Mouse (Mus musculus) MEL (cell line): ENCODE data around the gene Dqx1. TPM values are rescaled to one million over a fixed set of nuclear protein-coding genes. Genes with fewer than 3 reads are reported as not detected.

ENCODE experiments used
- DNase-seq: peaks from one replicate; pipeline ENCODE4 v3.0.0; 2011; ENCODE audit warnings: low read depth, low spot score
- H3K27ac ChIP-seq: 2 replicates; pipeline ENCODE4 v1.5.1; 2012; ENCODE audit warnings: low read depth, mild to moderate bottlenecking, control low read depth, low read length, moderate library complexity; ENCODE audit not compliant: control insufficient read depth
- H3K27me3 ChIP-seq, 2 experiments: fragments of 150-350 bp in 1 of 2; sonication (generic) in 1 of 2; 2 replicates each; pipeline ENCODE4 v1.6.1; 2012; ENCODE audit warnings: low read length in 2 of 2, mild to moderate bottlenecking in 2 of 2, improper control_type of control experiment in 1 of 2, moderate library complexity in 1 of 2; ENCODE audit not compliant: insufficient read depth in 2 of 2, control insufficient read depth in 1 of 2
- H3K36me3 ChIP-seq, 2 experiments: 2 replicates each; pipeline ENCODE4 v1.6.1; 2012 to 2014; ENCODE audit warnings: low read length in 2 of 2, improper control_type of control experiment in 1 of 2, inconsistent platforms in 1 of 2, mild to moderate bottlenecking in 1 of 2; ENCODE audit not compliant: insufficient read depth in 2 of 2, control insufficient read depth in 1 of 2
- H3K4me1 ChIP-seq, 2 experiments: fragments of 150-350 bp in 1 of 2; sonication (generic) in 1 of 2; 2 replicates each; pipeline ENCODE4 v1.6.1; 2012; ENCODE audit warnings: low read length in 2 of 2, improper control_type of control experiment in 1 of 2, mild to moderate bottlenecking in 1 of 2; ENCODE audit not compliant: insufficient read depth in 2 of 2, control insufficient read depth in 1 of 2
- H3K4me3 ChIP-seq, 2 experiments: fragments of 150-350 bp in 1 of 2; sonication (generic) in 1 of 2; 2 replicates each; pipeline ENCODE4 v1.5.1; 2012; ENCODE audit warnings: low read depth in 2 of 2, low read length in 2 of 2, mild to moderate bottlenecking in 2 of 2, moderate library complexity in 2 of 2, control low read depth in 1 of 2, improper control_type of control experiment in 1 of 2; ENCODE audit not compliant: control insufficient read depth in 1 of 2, insufficient read depth in 1 of 2
- H3K79me2 ChIP-seq: 2 replicates; pipeline ENCODE4 v1.6.1; 2012; ENCODE audit warnings: mild to moderate bottlenecking, low read length, moderate library complexity; ENCODE audit not compliant: control insufficient read depth, poor library complexity, insufficient read depth
- H3K9ac ChIP-seq: 2 replicates; pipeline ENCODE4 v1.6.1; 2012; ENCODE audit warnings: low read depth, mild to moderate bottlenecking, control low read depth, low read length, moderate library complexity; ENCODE audit not compliant: control insufficient read depth, poor library complexity, severe bottlenecking
- H3K9me3 ChIP-seq: fragments of 150-350 bp; sonication (generic); replicated peaks from 2 replicates; pipeline ENCODE4 v1.6.1; 2012; ENCODE audit warnings: mild to moderate bottlenecking, low read length, improper control_type of control experiment, moderate library complexity; ENCODE audit not compliant: insufficient read depth
- CHD2 ChIP-seq: IDR thresholded peaks from 2 replicates; pipeline ENCODE4 v1.6.1; 2011; ENCODE audit warnings: low read length, improper control_type of control experiment
- CTCF ChIP-seq, 3 experiments: IDR thresholded peaks in 2 of 3; conservative IDR thresholded peaks in 1 of 3; 2 replicates each; pipeline ENCODE4 v1.5.1; 2011 to 2012; ENCODE audit warnings: low read length in 3 of 3, low read depth in 2 of 3, mild to moderate bottlenecking in 2 of 3, improper control_type of control experiment in 1 of 3, inconsistent platforms in 1 of 3, mixed read lengths in 1 of 3, moderate library complexity in 1 of 3; ENCODE audit not compliant: control insufficient read depth in 1 of 3, insufficient read depth in 1 of 3, poor library complexity in 1 of 3, severe bottlenecking in 1 of 3
- ELF1 ChIP-seq: IDR thresholded peaks from 2 replicates; pipeline ENCODE4 v1.6.1; 2014; ENCODE audit warnings: low read depth, mild to moderate bottlenecking, inconsistent platforms, low read length, improper control_type of control experiment, moderate library complexity
- EP300 ChIP-seq, 2 experiments: IDR thresholded peaks; 2 replicates each; pipeline ENCODE4 v1.6.1; 2011; ENCODE audit warnings: improper control_type of control experiment in 2 of 2, low read length in 2 of 2, low read depth in 1 of 2, mild to moderate bottlenecking in 1 of 2
- ETS1 ChIP-seq: IDR thresholded peaks from 2 replicates; pipeline ENCODE4 v1.6.1; 2012; ENCODE audit warnings: low read depth, mild to moderate bottlenecking, inconsistent platforms, low read length, improper control_type of control experiment, moderate library complexity
- GABPA ChIP-seq: IDR thresholded peaks from 2 replicates; pipeline ENCODE4 v1.6.1; 2012; ENCODE audit warnings: low read depth, mild to moderate bottlenecking, inconsistent platforms, low read length, improper control_type of control experiment, moderate library complexity
- GATA1 ChIP-seq: IDR thresholded peaks from 2 replicates; pipeline ENCODE4 v1.6.1; 2011; ENCODE audit warnings: low read depth, low read length, improper control_type of control experiment
- MAFK ChIP-seq: IDR thresholded peaks from 2 replicates; pipeline ENCODE4 v1.6.1; 2011; ENCODE audit warnings: low read depth, mild to moderate bottlenecking, low read length, improper control_type of control experiment, borderline replicate concordance
- MAX ChIP-seq: IDR thresholded peaks from 2 replicates; pipeline ENCODE4 v1.6.1; 2011; ENCODE audit warnings: low read length, improper control_type of control experiment
- MXI1 ChIP-seq: IDR thresholded peaks from 2 replicates; pipeline ENCODE4 v1.6.1; 2011; ENCODE audit warnings: mild to moderate bottlenecking, low read depth, low read length, improper control_type of control experiment
- MYC ChIP-seq: IDR thresholded peaks from 2 replicates; pipeline ENCODE4 v1.6.1; 2011; ENCODE audit warnings: low read depth, mild to moderate bottlenecking, low read length, improper control_type of control experiment, moderate library complexity
- NELFE ChIP-seq: IDR thresholded peaks from 2 replicates; pipeline ENCODE4 v1.6.1; 2011; ENCODE audit warnings: low read depth, low read length, improper control_type of control experiment
- NRF1 ChIP-seq: IDR thresholded peaks from 2 replicates; pipeline ENCODE4 v1.6.1; 2014; ENCODE audit warnings: low read depth, mild to moderate bottlenecking, inconsistent platforms, low read length, improper control_type of control experiment, moderate library complexity; ENCODE audit not compliant: poor library complexity, insufficient read depth, severe bottlenecking
- POLR2A ChIP-seq, 2 experiments: IDR thresholded peaks; 2 replicates each; pipeline ENCODE4 v1.6.1; 2011 to 2012; ENCODE audit warnings: low read length in 2 of 2, mild to moderate bottlenecking in 2 of 2, control low read depth in 1 of 2, improper control_type of control experiment in 1 of 2, low read depth in 1 of 2, moderate library complexity in 1 of 2; ENCODE audit not compliant: control insufficient read depth in 1 of 2, insufficient read depth in 1 of 2, poor library complexity in 1 of 2
- POLR2AphosphoS5 ChIP-seq: IDR thresholded peaks from 2 replicates; pipeline ENCODE4 v1.6.1; 2012; ENCODE audit warnings: low read depth, borderline replicate concordance, mild to moderate bottlenecking, inconsistent platforms, low read length, moderate library complexity, mixed read lengths
- RCOR1 ChIP-seq: IDR thresholded peaks from 2 replicates; pipeline ENCODE4 v1.6.1; 2012; ENCODE audit warnings: low read depth, mild to moderate bottlenecking, inconsistent platforms, low read length, improper control_type of control experiment
- TAL1 ChIP-seq: IDR thresholded peaks from 2 replicates; pipeline ENCODE4 v1.6.1; 2012; ENCODE audit warnings: mild to moderate bottlenecking, inconsistent platforms, low read length, moderate library complexity, mixed read lengths
- TBP ChIP-seq: IDR thresholded peaks from 2 replicates; pipeline ENCODE4 v1.8.0; 2011; ENCODE audit warnings: low read depth, low read length, improper control_type of control experiment
- USF2 ChIP-seq, 2 experiments: IDR thresholded peaks; 2 replicates each; pipeline ENCODE4 v1.6.1; 2011 to 2012; ENCODE audit warnings: improper control_type of control experiment in 2 of 2, low read length in 2 of 2, borderline replicate concordance in 1 of 2, inconsistent platforms in 1 of 2, low read depth in 1 of 2, mild to moderate bottlenecking in 1 of 2; ENCODE audit not compliant: insufficient read depth in 1 of 2
- ZMIZ1 ChIP-seq: IDR thresholded peaks from 2 replicates; pipeline ENCODE4 v1.6.1; 2012; ENCODE audit warnings: low read depth, mild to moderate bottlenecking, inconsistent platforms, low read length, improper control_type of control experiment, moderate library complexity
- polyA plus RNA-seq, 2 experiments: library from polyadenylated mRNA; stranded (reverse) in 1 of 2; unstranded in 1 of 2; fragments of >175 nt in 1 of 2; fragments of >200 nt in 1 of 2; gene quantifications; 2 replicates each; pipeline versions ENCODE4 v1.2.1 to v1.2.4; 2012; ENCODE audit warnings: low replicate concordance in 2 of 2, low read depth in 1 of 2; ENCODE audit not compliant: insufficient read length in 2 of 2, insufficient read depth in 1 of 2, missing spikeins in 1 of 2
- total RNA-seq: library from RNA; depleted of rRNA; stranded (reverse); fragments of 300-350 nt; gene quantifications from 2 replicates; pipeline ENCODE4 v1.2.3, GENCODE M21; 2012

Gene Dqx1
- total and polyA plus RNA-seq, 3 experiments, result 1.3 to 3.4 TPM; not detected in 1

GRCm38 (mm10) chr6:83010010-83010409 lies 47.6 kb upstream of the Dqx1 start (continued):
- peak; percentile 19; the same call in 1 of the 2 replicates for TF ChIP-seq POLR2AphosphoS5
- TF ChIP-seq TAL1, result no peak

DNA sequence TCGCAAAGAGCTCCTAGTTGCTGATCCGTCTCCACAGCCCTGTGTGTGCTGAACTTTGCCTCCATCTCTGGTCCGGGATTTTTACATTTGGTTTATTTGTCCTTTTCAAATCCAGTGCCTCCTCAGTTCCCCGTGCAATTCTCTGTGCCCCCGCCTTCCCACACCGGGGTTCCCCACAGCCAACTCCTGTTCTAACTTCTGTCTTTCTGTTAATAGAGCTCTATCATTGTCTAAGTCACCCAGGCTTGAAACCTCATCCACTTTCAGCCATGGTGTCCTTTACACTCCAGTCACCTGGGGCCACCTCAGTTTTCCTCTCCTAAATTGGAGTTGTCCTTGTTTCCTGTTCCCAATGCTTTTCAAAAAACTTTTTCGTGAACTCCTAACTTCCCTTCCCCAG lies 46.4 kb upstream of the Dqx1 start:
- peak overlapping the region; percentile 40 for H3K27ac ChIP-seq
- peaks cover 3% of the 10 kb centered on the region for H3K79me2 ChIP-seq
- H3K4me1 ChIP-seq, result peaks cover 42 to 53% of the 10 kb centered on the region in 2 experiments

DNA sequence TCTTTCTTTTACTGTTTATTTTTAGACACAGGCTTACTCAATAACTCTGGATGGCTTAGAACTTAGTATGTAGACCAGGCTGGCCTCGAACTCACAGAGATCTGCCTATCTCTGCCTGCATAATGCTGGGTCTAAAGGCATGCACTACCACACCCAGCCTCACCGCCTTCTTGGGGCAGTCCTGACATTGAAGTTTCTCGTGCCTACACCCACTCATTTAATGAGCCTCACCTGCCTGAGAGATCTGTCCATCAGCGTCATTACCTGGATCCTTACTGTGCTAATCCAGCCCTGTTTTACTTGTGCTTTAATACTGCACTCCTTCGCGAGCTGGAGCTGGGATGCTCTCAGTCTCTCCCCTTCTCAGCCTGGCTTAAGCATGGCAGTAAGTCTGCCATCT lies 45.9 kb upstream of the Dqx1 start:
- H3K4me1 ChIP-seq, result peaks cover 42 to 56% of the 10 kb centered on the region in 2 experiments
- no peak overlapping the region for H3K4me3 ChIP-seq
- no peak overlapping the region; the same call in 1 of the 2 replicates for H3K9ac ChIP-seq
- no peaks in the 10 kb centered on the region for H3K27me3 ChIP-seq
- H3K9me3 ChIP-seq, result no peaks in the 10 kb centered on the region
- DNase-seq, result peak; percentile 51
- H3K79me2 ChIP-seq, result peaks cover 3% of the 10 kb centered on the region
- H3K27ac ChIP-seq, result peak overlapping the region; percentile 40
- no peak for TF ChIP-seq MAX
- TF ChIP-seq ELF1, result no peak
- TF ChIP-seq GATA1, result no peak
- TF ChIP-seq RCOR1, result no peak
- no peak for TF ChIP-seq NRF1
- H3K36me3 ChIP-seq, result peaks cover 0 to 53% of the 10 kb centered on the region in 2 experiments; a peak in 2 of 4 replicates

More for the DNA sequence above, 46.4 kb upstream of the Dqx1 start:
- peak; percentile 47 for DNase-seq
- H3K9me3 ChIP-seq, result no peaks in the 10 kb centered on the region
- H3K4me3 ChIP-seq, result no peak overlapping the region; a peak in 1 of 4 replicates
- peak overlapping the region; percentile 16 for H3K9ac ChIP-seq
- H3K36me3 ChIP-seq, result peaks cover 0 to 53% of the 10 kb centered on the region in 2 experiments; a peak in 2 of 4 replicates
- peak; percentile 98 for TF ChIP-seq ZMIZ1
- no peak for TF ChIP-seq USF2 (IDR thresholded peaks at IDR 0.05; ENCODE audit: borderline replicate concordance in 1 of 2, insufficient read depth in 1 of 2, low read depth in 1 of 2, low read length in 2 of 2)
- TF ChIP-seq TBP, result peak; percentile 73
- TF ChIP-seq ETS1, result peak; percentile 34; the same call in 1 of the 2 replicates
- no peak for TF ChIP-seq MYC
- no peak for TF ChIP-seq GABPA
- no peak for TF ChIP-seq CHD2
- no peak for TF ChIP-seq RCOR1
- TF ChIP-seq MAFK, result no peak
- no peak for TF ChIP-seq CTCF (IDR thresholded peaks at IDR 0.05 in 2 of 3, conservative IDR thresholded peaks at IDR 0.05 in 1 of 3; ENCODE audit: control insufficient read depth in 1 of 3, insufficient read depth in 1 of 3, low read depth in 2 of 3, low read length in 3 of 3, poor library complexity in 1 of 3, severe bottlenecking in 1 of 3)
- peak in 1 of 2 experiments; percentile 51; a peak in 1 of 4 replicates for TF ChIP-seq POLR2A (IDR thresholded peaks at IDR 0.05; ENCODE audit: control insufficient read depth in 1 of 2, insufficient read depth in 1 of 2, low read depth in 1 of 2, low read length in 2 of 2, poor library complexity in 1 of 2)
- TF ChIP-seq NELFE, result peak; percentile 15; the same call in 1 of the 2 replicates
- no peak for TF ChIP-seq POLR2AphosphoS5
- no peak for TF ChIP-seq EP300 (IDR thresholded peaks at IDR 0.05; ENCODE audit: low read depth in 1 of 2, low read length in 2 of 2)
- TF ChIP-seq MXI1, result no peak
- H3K27me3 ChIP-seq, result no peaks in the 10 kb centered on the region
